Comparison of ENCODE assay signal across 16 mouse cellular contexts in the genomic region with DNA sequence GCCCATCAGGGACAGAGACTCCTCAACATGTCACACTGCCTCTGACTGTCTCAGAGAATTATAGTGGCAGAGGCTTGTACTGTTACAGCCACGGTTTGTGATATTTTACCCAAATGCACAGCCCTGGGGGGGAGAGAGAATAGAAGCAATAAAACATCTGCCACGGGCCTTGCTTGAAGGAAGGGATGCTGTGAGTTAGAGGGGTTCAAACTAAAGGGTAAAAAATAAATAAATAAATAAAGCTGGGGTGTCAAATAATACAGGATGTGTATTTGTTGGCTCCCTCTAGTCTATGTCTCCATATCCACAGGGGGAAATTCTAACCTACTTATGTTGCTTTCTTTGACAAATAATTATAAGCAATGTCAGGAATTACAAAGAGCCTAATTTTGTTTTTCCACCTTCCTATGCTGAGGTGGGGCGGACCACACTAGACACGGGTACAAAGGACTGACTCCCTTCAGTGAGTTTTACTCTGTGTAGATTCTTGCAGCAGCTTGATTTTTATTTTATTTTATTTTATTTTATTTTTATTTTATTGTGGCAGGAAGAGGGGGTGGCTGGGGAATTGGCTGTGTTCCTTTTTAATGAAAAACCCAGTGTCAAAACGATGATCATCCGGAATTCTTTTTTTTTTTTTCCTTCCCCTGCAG.
DNase-seq lines count a peak whose midpoint lies in the region; ATAC-seq and TF ChIP-seq lines count a peak whose summit lies in the region.
"Had no signal": no experiment of that assay in that cellular context is flagged by ENCODE, and none has a peak within 500 bp of the region (broad histone marks: within the 10 kb centered on the region; RNA-seq: fewer than 3 reads in every experiment).

No protein-coding gene starts in this region.

- 69% methylated on average over 6 of the region's 6 CpGs for WGBS in forebrain, embryonic 13.5 days
- 82% methylated on average over 6 of the region's 6 CpGs for WGBS in forebrain, embryonic 11.5 days
- 45% methylated on average over 6 of the region's 6 CpGs for WGBS in hindbrain, postnatal 0 days
- WGBS in hindbrain, embryonic 10.5 days = 80% methylated on average over 6 of the region's 6 CpGs
- 49% methylated on average over 6 of the region's 6 CpGs for WGBS in lung, embryonic 15.5 days
- WGBS in neural tube, embryonic 14.5 days = 37% methylated on average over 6 of the region's 6 CpGs

- no peak for DNase-seq in forebrain, embryonic 11.5 days (ENCODE audit: low spot score)
- DNase-seq in hindbrain, postnatal 0 days (ENCODE audit: low spot score) = no peak
- no peak for DNase-seq in hindbrain, embryonic 10.5 days (ENCODE audit: low spot score)
- DNase-seq in lung, postnatal 10 days = no peak
- DNase-seq in right cerebral cortex, postnatal 36 days (ENCODE audit: low spot score in 2 of 2) = no peak
- DNase-seq: cerebellum, adult 9-10 months; heart, adult 18-20 months; thymus, postnatal 4 days had no signal

- H3K4me3 ChIP-seq in forebrain, embryonic 13.5 days = no peak overlapping the region
- no peak overlapping the region for H3K4me3 ChIP-seq in forebrain, embryonic 11.5 days (ENCODE audit: low read depth, low read length)
- no peak overlapping the region for H3K4me3 ChIP-seq in hindbrain, postnatal 0 days (ENCODE audit: low read length)
- no peak overlapping the region for H3K4me3 ChIP-seq in hindbrain, embryonic 10.5 days
- no peak overlapping the region for H3K4me3 ChIP-seq in lung, embryonic 15.5 days
- H3K4me3 ChIP-seq in neural tube, embryonic 14.5 days (ENCODE audit: low read depth, low read length) = no peak overlapping the region
- H3K4me3 ChIP-seq: embryonic facial prominence, embryonic 13.5 days; limb, embryonic 15.5 days; megakaryocyte, embryonic 14.5 days; neural tube, embryonic 12.5 days had no signal

- peak; percentile 38; the same call in 1 of the 2 replicates for ATAC-seq in forebrain, embryonic 13.5 days
- no peak for ATAC-seq in forebrain, embryonic 11.5 days (replicated peaks; ENCODE audit: low FRiP score)
- ATAC-seq in hindbrain, postnatal 0 days = peak; percentile 55
- no peak for ATAC-seq in lung, embryonic 15.5 days (ENCODE audit: borderline replicate concordance, extremely low read depth, low FRiP score, low TSS enrichment)
- ATAC-seq in neural tube, embryonic 14.5 days (ENCODE audit: low read depth) = peak; percentile 44; the same call in 1 of the 2 replicates
- ATAC-seq: inflammation-experienced regulatory T-cells, adult 6 months had no signal

- H3K36me3 ChIP-seq in forebrain, embryonic 13.5 days (ENCODE audit: poor library complexity, severe bottlenecking) = no peaks in the 10 kb centered on the region
- no peaks in the 10 kb centered on the region for H3K36me3 ChIP-seq in forebrain, embryonic 11.5 days (ENCODE audit: control insufficient read depth, insufficient read depth, low read length)
- no peaks in the 10 kb centered on the region for H3K36me3 ChIP-seq in hindbrain, postnatal 0 days (ENCODE audit: insufficient read depth, low read length)
- no peaks in the 10 kb centered on the region for H3K36me3 ChIP-seq in hindbrain, embryonic 10.5 days
- no peaks in the 10 kb centered on the region for H3K36me3 ChIP-seq in lung, embryonic 15.5 days
- no peaks in the 10 kb centered on the region for H3K36me3 ChIP-seq in neural tube, embryonic 14.5 days (ENCODE audit: control insufficient read depth, insufficient read depth, low read length)
- H3K36me3 ChIP-seq: embryonic facial prominence, embryonic 13.5 days; limb, embryonic 15.5 days; neural tube, embryonic 12.5 days had no signal

- peaks cover 5% of the 10 kb centered on the region; the same call in 1 of the 2 replicates for H3K4me1 ChIP-seq in forebrain, embryonic 13.5 days
- no peaks in the 10 kb centered on the region for H3K4me1 ChIP-seq in forebrain, embryonic 11.5 days (replicated peaks; ENCODE audit: control insufficient read depth, insufficient read depth, low read length)
- peaks cover 5% of the 10 kb centered on the region; the same call in 1 of the 2 replicates for H3K4me1 ChIP-seq in hindbrain, postnatal 0 days (ENCODE audit: insufficient read depth, low read length)
- H3K4me1 ChIP-seq in hindbrain, embryonic 10.5 days (replicated peaks) = 0 out of 2 replicates have a peak, but pooled peaks cover 3% of the 10 kb centered on the region
- peaks cover 6% of the 10 kb centered on the region; the same call in 1 of the 2 replicates for H3K4me1 ChIP-seq in lung, embryonic 15.5 days
- no peaks in the 10 kb centered on the region for H3K4me1 ChIP-seq in neural tube, embryonic 14.5 days (ENCODE audit: control insufficient read depth, insufficient read depth, low read length)
- H3K4me1 ChIP-seq: limb, embryonic 15.5 days had no signal

- H3K27me3 ChIP-seq in forebrain, embryonic 13.5 days = no peaks in the 10 kb centered on the region
- no peaks in the 10 kb centered on the region for H3K27me3 ChIP-seq in forebrain, embryonic 11.5 days (ENCODE audit: control insufficient read depth, insufficient read depth, low read length)
- H3K27me3 ChIP-seq in hindbrain, postnatal 0 days (ENCODE audit: insufficient read depth, low read length) = no peaks in the 10 kb centered on the region
- H3K27me3 ChIP-seq in hindbrain, embryonic 10.5 days (ENCODE audit: insufficient read depth, poor library complexity, severe bottlenecking) = no peaks in the 10 kb centered on the region
- no peaks in the 10 kb centered on the region for H3K27me3 ChIP-seq in lung, embryonic 15.5 days
- H3K27me3 ChIP-seq in neural tube, embryonic 14.5 days (ENCODE audit: control insufficient read depth, insufficient read depth, low read length) = no peaks in the 10 kb centered on the region
- H3K27me3 ChIP-seq: embryonic facial prominence, embryonic 13.5 days; limb, embryonic 15.5 days; megakaryocyte, embryonic 14.5 days; neural tube, embryonic 12.5 days had no signal

- no peak overlapping the region for H3K9ac ChIP-seq in forebrain, embryonic 13.5 days
- no peak overlapping the region for H3K9ac ChIP-seq in forebrain, embryonic 11.5 days (ENCODE audit: low read length)
- H3K9ac ChIP-seq in hindbrain, postnatal 0 days (replicated peaks; ENCODE audit: low read length) = no peak overlapping the region
- no peak overlapping the region for H3K9ac ChIP-seq in lung, embryonic 15.5 days
- H3K9ac ChIP-seq in neural tube, embryonic 14.5 days (replicated peaks; ENCODE audit: low read depth, low read length) = no peak overlapping the region
- H3K9ac ChIP-seq: embryonic facial prominence, embryonic 13.5 days; limb, embryonic 15.5 days; neural tube, embryonic 12.5 days had no signal

- H3K4me2 ChIP-seq in forebrain, embryonic 13.5 days = no peak overlapping the region
- no peak overlapping the region for H3K4me2 ChIP-seq in forebrain, embryonic 11.5 days (ENCODE audit: low read depth, low read length, severe bottlenecking)
- no peak overlapping the region for H3K4me2 ChIP-seq in hindbrain, postnatal 0 days (ENCODE audit: low read depth, low read length)
- H3K4me2 ChIP-seq in lung, embryonic 15.5 days = peak overlapping the region; percentile 32
- no peak overlapping the region for H3K4me2 ChIP-seq in neural tube, embryonic 14.5 days (ENCODE audit: low read depth, low read length)
- H3K4me2 ChIP-seq: embryonic facial prominence, embryonic 13.5 days; limb, embryonic 15.5 days; neural tube, embryonic 12.5 days had no signal

- H3K9me3 ChIP-seq in forebrain, embryonic 13.5 days (replicated peaks) = no peaks in the 10 kb centered on the region
- H3K9me3 ChIP-seq in forebrain, embryonic 11.5 days (ENCODE audit: control insufficient read depth, low read length) = no peaks in the 10 kb centered on the region
- H3K9me3 ChIP-seq in hindbrain, postnatal 0 days (ENCODE audit: low read length) = no peaks in the 10 kb centered on the region
- no peaks in the 10 kb centered on the region for H3K9me3 ChIP-seq in hindbrain, embryonic 10.5 days
- no peaks in the 10 kb centered on the region for H3K9me3 ChIP-seq in lung, embryonic 15.5 days
- no peaks in the 10 kb centered on the region for H3K9me3 ChIP-seq in neural tube, embryonic 14.5 days (ENCODE audit: control insufficient read depth, low read length)
- H3K9me3 ChIP-seq: embryonic facial prominence, embryonic 13.5 days; limb, embryonic 15.5 days; neural tube, embryonic 12.5 days had no signal

- TF ChIP-seq CTCF in hindbrain, postnatal 0 days (IDR thresholded peaks at IDR 0.05; ENCODE audit: low read depth) = no peak

- 0 out of 2 replicates have a peak overlapping the region, but pooled peaks have one; percentile 8 for H3K27ac ChIP-seq in forebrain, embryonic 13.5 days
- no peak overlapping the region for H3K27ac ChIP-seq in forebrain, embryonic 11.5 days (ENCODE audit: low read depth, low read length)
- H3K27ac ChIP-seq in hindbrain, postnatal 0 days = no peak overlapping the region; the same call in 1 of the 2 replicates
- no peak overlapping the region for H3K27ac ChIP-seq in hindbrain, embryonic 10.5 days
- H3K27ac ChIP-seq in lung, embryonic 15.5 days = peak overlapping the region; percentile 17; the same call in 1 of the 2 replicates
- H3K27ac ChIP-seq in neural tube, embryonic 14.5 days (ENCODE audit: low read depth, low read length) = no peak overlapping the region
- H3K27ac ChIP-seq: embryonic facial prominence, embryonic 13.5 days; limb, embryonic 15.5 days; neural tube, embryonic 12.5 days had no signal

Comparison
In these comparisons a context has a peak if more than half of its experiments do, and no peak if none do; other contexts are left out.
1. ATAC-seq: peak in forebrain, embryonic 13.5 days (single experiment), hindbrain, postnatal 0 days (single experiment) and neural tube, embryonic 14.5 days (single experiment); none in forebrain, embryonic 11.5 days (single experiment) and lung, embryonic 15.5 days (single experiment).
2. H3K27ac ChIP-seq: peak in forebrain, embryonic 13.5 days (single experiment) and lung, embryonic 15.5 days (single experiment); none in forebrain, embryonic 11.5 days (single experiment), hindbrain, postnatal 0 days (single experiment), hindbrain, embryonic 10.5 days (single experiment) and neural tube, embryonic 14.5 days (single experiment).